Mouse (Mus musculus): ENCODE data around the gene Mgat5. TPM values are rescaled to one million over a fixed set of nuclear protein-coding genes. Genes with fewer than 3 reads are reported as not detected.

Gene Mgat5
- total RNA-seq, 2 experiments from 2014 or later, result 1.3 to 1.8 TPM

DNA sequence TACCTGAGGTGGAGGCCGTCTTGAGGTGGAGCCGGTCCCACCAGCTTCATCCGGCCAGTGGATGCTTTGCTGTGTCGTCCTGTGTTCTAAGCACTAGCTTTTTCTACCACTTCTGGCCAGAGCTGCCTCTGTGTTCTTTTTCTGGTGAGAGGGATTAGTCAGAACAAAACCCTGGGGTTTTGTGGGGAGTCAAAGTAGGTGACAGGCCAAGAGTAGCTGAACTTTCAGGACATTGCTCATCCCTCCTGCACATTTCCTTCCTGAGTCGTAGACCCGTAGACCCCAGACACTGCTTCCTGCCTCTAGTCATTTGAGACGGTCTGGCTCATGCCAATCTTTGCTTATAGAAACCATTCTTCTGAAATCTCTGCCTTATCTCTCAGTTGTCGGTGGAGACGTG is 140.1 kb downstream of the Mgat5 start:
- no peak for DNase-seq

DNA sequence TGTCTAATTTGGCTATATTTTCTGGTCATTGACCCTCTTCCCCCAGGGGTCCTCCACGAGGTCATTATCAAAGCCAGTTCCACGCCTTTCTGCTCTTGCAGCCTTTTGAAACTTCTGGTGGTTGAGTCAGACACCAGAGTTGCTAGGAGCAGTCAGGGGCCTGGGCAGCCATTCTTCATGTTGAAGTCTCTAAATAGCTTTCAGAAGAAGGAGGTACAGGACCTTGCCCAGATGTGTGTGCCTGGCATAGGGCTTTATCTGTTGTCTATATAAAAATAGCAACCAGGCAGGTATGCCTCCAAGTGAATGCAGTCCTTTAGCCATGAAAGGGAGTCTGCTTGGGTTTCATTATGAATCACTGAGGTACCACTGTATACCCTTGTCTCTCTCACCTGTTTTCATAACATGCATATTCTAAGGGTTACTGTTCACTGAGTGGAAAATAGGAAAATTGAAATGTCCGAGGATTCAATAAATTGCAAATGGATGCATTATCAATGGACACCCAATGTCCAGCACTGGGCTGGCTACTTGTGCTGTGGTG is 141.9 kb downstream of the Mgat5 start:
- no peak for DNase-seq

DNA sequence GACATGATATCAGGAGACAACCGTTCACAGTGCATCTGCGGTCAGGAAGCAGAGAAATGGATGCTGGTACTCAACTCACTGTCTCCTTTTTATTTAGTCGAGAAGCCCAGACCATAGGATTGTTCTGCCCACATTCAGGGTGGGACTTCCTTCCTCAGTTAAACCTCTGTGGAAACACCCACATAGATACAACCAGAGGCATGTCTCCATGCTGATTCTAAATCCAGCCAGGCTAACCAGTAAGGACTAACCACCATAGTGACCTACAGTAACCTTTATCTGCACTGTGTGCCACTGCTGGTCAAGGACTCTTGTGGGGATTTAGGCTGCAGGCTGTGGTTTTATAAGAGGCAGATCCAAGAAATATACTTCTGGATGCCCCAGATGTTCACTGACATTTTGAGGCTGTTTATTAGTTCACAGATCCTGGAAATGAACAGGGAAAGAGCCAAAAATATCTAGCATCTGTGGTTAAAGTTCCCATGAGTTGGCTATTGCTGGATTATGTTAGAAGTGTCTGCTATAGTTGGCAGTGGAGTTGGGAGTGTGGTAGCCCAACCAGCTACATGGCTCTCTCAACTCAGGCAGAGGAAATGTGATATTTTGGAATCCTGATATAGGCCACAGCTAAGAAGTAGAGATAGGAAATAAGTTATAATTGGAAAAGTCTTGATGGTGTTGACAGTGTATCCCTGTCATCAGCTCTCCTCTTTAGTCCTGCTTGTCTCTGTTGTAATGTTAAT is 143.2 kb downstream of the Mgat5 start:
- DNase-seq, result no peak

DNA sequence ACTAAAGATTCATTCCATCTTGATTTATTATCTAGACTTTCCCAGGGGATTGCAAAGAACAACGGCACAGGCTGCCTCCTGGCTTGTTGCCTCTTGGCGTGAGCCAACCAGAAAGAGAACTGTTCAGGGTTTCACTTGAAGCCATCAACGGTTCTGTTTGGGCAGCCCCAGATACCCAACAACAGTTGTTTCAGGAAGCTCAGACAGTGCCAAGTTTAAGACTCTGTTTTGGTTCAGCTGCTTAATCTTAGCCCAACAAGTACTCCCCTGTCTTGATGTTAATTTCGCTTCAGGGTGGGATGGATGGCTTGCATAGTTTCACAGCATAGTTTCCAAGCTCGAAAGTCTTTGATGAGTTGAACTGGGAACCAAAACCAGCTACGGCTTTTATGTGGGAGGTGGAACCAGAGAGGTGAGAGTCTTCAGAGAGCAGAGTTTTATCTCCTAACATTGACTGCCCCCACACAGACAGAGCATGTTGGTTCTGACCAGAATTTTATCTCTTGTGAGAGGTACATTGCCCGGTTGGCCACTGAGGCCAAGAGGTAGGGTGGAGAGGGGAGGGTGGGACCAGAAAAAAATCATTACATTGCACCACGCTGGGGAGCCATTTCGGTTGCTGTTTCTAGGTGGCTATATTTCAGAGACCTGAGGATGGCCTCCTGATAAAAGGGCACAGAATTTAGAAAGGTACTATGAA is 144.0 kb downstream of the Mgat5 start:
- DNase-seq, result peak; percentile 32

DNA sequence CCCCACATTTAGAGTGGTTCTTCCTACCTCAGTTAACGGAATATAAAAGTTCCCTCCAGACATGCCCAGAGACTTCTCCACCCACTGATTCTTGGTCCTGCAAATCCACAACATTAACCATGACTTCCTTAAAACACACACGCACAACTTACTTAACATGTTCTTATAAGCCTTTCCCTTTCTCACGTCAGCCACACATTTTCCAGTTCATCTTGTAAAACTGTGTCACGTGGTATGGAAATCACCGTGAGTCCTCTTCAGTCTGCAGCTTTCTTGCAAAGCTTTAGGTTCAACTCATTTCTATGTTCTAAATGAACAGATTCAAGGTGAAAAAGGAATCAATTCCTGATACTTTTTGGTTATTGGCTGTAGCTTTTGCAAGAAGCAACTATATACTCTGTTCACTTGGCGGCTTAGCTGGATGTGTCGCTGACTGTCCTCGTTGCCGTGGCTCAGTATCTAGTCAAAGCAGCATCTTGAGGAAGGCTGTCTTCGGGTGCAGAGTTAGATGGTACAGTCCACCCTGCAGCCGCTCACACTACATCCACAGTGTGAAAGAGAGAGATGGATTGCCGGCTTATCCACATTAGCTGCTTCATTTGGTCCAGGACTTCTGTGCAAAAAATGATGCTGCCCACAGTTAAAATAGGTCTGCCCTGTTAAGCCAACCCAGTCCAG is 146.7 kb downstream of the Mgat5 start:
- DNase-seq, result no peak

DNA sequence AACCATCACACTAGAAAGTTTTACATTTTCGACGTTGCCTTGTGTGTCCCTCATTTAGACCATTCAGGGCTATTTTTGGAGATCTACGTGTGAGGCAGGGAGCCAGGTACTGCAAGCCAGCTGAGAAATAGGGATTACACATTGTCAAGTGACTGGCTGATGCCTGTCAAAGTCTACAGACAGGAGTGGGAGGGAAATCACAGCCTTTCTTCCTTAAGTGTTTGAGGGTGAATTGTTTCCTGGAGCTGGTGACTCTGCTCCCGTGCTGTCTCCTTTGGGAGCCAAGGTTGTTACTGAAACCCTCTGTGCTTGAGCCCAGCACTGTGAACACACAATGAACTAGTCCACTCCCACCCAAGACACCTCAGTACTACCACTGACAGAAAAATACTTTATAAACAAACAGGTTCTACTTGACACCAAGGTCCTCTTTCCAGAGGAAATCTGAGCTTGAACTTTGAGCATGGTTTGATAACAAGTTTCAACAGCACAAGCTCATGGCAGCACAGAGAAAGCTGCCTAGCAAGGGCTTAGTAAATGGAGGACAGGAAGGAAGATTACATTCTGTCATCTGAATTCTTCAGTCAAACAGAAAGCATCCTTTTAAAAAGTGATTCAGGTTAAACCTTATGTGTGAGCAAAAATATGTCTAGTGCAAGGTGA is 147.4 kb downstream of the Mgat5 start:
- DNase-seq, result no peak

DNA sequence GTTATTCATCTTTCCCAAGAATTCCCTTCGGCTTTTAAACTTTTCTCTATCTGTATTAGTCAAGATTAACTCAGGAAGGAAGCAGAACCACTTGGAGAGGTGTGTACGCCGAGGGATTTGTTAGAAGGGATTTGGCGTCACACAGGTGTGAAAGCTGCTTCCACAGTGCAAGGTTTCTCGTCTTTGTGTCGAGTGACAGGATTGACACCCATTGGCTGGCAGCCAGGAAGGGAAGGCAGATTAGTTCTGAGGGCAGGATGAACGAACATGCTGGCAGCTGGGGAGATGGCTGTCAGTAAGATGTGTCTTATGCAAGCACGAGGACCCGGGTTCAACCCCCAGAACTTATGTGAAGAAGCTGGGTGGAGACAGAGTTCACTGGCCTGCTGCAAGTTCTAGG is 148.6 kb downstream of the Mgat5 start:
- no peak for DNase-seq

DNA sequence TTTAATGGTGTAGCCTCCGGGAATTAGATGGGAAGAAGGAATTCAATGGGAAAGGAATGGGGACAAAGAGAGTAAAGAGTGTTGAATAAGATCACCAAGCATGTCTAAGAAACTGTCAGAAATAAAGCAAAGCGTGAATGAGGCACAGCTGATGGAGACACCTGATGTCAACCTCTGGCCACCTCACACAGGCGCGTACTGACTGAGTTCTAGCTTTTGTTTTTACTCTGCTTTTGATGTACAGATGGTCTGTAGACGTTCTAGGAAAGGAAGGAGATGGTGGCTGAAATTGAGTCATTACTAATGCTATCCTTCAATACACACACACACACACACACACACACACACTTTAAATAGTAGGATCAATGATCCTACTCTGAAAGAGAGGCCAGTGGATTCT is 149.3 kb downstream of the Mgat5 start:
- DNase-seq, result no peak

DNA sequence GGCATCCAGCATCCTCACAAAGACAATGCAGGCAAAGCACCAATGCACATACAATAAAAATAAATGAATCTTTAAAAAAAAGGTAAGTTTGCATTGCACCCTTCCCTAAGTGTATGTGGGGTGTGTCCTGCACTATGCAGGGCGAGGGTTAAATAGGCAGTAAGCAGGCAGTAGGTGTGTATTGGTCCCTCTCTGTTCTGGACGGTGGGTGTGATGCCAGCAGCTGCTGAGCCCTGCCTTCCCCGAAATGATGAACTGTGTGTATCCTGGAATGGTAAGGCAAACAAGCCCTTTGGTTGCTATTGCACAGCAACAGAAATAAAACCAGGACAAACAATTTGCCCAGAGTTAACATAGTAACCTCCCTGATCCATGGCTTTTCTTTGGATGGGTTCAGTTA is 150.2 kb downstream of the Mgat5 start:
- no peak for DNase-seq

DNA sequence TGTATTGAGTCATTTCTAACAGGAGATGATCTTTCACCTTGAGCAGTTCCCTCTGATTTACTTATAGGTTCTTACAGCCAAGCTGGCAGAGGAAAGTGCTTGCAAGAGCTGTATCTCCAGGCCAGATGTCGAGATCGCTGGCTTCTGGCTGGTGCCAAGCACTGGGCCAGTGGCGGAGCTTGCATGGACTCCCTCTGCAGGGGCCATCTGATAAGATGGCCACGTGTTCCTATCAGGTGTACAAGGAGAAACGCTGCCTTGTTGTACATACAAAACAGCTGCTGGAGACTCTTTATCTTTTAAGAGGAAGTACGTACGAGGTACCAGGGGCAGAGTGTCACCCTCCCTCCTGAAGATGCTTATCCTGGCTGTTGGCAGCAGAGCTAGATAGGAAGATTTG is 158.8 kb downstream of the Mgat5 start:
- DNase-seq, result no peak

DNA sequence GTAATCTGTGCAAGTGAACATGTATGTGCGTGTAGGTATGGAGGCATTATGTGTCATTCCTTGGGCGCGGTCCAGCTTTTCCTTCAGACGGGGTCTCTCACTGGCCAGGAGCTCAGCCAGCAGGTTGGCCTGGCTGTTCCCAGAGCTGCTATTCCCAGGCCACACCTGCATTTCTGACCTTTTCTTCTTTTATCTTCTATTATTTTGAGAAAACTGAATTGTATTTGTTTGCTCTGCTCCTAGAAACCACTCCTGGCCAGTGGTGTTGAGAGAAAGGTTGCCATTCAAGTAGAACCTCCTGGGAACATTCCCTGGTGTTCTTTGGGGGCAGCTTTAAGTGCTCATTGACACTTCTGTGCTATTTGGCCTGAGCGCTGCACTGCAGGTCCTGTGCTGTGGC is 160.9 kb downstream of the Mgat5 start:
- no peak for DNase-seq

DNA sequence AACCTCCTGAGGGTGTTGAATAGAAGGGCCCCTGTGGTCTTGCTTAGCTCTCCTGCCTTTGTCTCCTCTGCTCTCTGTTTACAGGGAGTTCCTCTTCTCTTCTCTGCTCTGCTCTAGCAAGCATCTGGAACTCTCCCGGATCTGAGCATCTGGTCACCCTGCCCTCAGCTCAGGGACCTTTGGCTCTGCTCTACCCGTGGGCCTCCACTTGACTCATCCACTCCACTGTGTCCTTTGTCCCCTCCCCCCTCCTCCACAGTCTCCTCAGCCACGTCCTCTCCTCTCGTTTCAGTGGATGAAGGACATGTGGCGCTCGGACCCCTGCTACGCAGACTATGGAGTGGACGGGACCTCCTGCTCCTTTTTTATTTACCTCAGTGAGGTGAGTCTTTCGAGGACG is 161.3 kb downstream of the Mgat5 start:
- DNase-seq, result no peak

DNA sequence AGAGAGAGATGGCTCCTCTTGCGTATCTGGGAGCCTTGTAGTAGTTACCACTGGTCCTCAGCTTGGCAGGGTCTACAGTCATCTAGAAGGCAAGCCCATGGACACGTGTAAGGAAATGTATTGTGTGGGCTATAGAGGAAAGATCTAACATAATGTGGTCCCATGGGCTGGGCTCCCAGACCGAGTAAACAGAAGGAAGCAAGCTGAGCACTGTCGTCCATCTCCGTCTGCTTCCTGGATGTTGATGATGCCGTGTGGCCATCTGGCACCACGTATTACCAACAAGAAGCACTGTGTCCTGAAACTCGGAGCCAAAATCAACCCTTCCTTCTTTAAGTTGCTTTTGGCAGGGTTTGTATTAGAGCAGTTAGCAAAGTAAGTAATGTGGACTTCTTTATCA is 163.7 kb downstream of the Mgat5 start:
- DNase-seq, result no peak

DNA sequence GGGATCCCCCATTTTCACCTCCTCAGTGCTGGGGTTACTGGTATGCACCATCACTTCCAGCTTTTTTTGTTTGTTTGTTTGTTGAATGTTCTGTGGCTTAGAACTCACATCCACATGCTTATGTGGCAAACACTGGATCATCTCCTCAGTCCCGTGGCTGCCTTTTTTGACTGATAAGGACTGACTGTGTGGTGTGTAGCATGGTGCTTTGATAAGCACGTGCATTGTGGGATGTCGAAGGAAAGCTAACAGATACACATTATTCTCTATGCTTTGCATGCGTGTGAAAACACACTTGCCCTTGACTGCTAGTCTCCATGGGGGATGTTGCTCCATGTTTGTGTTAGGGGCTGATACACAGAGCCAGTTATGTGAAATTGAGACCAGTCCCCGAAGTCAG is 164.7 kb downstream of the Mgat5 start:
- DNase-seq, result no peak

DNA sequence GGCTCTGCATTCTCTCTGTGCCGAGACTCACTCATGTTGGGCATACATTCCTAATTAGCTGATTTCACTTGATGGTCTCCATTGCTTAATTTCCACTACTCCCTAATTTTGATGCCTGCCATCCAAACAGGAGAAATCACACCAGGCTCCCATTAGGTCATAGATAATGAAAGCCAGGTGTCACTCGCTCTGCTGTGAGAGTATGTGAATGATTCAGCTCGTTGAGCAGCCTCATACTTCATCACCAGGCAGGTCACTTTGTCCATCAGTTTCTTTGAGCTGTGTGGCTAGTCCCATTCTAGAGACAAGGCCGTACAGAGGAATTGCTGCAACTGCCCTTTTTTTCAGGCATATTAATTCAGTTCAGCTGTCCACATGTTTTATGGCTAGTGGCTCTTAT is 167.3 kb downstream of the Mgat5 start:
- no peak for DNase-seq

DNA sequence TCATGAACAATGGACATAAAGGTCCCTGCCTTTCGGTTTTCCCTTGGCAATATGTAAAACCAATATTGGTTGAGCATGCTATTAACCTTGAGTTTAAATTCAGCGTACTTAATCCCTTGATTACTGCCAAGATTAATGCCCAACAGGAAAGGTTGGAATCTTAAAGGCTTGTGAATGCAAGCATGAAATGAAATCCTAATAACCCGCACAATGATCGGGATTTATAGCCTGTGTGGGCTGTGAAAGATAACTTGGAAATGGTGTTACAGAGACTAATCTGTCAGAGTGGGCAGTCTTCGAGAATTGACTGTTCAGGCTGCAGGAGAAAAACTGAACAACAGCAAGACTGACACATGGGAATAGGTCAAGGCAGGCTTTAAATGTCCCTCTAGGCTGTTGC is 168.7 kb downstream of the Mgat5 start:
- no peak for DNase-seq

DNA sequence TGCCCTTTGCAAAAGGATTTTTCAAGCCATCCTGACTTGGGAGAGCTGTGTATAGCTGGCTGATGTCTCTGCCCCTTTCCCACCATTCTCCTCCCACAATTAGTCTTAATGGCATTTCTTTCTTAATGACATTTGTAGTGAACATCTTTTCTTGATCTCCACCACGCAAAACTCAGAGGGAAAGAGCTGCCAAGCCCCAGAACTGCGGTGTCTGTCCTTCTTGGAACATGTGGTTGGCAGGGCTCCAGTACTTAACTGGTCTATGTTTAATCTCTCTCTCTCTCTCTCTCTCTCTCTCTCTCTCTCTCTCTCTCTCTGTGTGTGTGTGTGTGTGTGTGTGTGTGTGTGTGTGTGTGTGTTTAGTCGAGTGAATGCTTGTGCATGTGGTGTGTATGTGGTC is 169.3 kb downstream of the Mgat5 start:
- DNase-seq, result no peak

DNA sequence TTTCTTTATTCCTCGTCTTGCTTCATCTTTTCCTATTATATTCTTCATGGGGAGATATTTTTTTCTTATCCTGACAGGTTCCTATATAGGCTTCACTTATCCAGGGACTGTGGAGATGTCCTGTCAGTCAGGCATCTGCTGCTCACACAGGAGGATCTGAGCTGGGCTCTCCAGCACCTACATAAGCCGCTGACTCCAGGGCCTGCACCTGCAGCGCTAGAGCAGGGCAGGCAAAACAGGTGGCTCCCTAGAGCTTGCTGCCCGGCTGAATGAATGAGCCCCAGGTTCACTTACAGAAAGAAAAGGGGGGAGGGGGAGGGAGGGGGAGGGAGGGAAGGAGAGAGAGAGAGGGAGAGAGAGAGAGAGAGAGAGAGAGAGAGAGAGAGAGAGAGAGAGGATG is 175.3 kb downstream of the Mgat5 start:
- DNase-seq, result no peak

DNA sequence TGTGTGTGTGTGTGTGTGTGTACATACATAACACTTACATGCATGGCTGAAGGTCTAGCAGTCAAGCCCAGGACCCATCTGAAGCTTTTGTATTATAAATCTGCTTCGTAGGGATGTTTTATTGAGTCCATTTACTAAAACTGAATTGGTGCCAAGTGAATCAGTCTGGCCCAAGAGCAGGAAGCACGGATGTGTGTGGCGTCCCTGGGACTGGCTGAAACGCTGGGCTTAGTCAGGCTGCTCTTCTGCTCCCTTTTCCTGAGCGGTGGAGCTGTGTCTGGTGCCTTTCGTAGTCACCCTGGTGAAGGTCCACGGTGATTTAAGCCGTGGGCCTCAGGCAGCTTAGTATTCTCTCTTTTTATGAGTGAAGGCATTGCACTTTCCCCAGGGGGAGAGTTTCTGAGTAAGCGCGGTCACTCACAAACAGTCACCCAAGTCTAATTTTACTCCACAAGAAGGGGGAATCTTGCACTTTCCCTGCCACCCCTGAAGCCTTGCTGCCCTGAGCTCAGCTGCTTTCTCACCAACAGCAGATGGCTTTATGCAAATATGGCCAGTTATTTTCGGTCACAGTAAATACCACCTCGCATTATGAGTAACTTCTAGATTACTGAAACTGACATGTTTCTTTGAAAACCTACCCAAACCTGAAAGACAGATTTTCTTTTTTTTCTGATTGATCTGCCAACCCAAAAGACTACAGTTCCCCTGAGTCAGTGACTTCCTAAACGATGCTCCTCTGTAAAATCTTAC is 176.1 kb downstream of the Mgat5 start:
- DNase-seq, result no peak

DNA sequence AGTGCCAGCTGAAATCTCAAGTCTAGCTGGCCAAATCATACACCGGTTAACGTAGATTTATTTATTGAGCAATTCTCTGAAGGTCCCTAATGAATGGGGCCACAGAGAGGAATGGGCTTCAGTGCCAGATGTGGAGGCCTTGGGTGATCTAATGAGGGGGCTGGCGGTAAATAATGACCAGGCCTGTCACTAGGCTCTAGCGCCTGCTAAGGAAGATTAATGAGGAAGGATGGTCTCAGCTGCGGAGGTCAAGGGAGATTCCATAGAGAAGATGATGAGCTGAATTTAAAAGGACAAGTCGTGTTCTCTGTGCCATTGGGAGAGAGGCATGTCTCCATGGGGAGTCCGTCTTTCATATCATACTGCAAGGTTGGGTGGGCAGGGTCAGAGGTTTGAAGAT is 178.3 kb downstream of the Mgat5 start:
- no peak for DNase-seq

DNA sequence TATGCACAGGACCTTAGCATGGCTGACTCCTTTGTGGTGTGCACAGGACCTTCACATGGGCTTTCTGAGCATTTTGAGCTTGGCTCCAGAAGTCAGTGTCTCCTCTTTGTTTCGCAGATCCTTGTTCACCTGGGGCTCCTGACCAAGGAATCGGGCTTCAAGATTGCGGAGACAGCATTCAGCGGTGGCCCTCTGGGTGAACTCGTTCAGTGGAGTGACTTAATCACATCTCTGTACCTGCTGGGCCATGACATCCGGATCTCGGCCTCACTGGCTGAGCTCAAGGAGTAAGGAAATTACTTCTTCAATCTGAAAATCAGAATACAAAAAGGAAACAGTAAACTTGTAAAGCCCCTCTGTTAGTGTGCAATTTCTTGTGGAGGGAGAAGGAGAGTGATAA is 182.4 kb downstream of the Mgat5 start:
- no peak for DNase-seq

DNA sequence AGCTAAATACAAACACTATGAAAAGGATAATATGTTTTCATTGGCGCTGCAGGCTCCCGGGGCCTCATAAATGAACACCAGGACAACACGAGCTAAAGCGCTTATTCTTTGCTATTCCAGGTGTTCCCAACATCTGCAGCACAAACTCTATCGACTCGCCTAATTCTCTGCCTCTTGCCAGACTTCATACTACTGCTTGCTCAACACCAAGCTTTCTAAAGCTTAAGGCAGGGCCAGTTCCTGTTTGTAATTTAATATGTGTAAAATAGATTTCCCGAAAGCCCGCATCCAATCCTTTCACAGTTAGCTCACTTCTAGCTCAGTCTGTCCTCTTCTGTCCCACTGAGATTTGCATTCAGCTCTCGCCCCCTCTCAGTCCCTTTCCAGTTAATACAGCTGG is 182.8 kb downstream of the Mgat5 start:
- DNase-seq, result no peak

All from gastrocnemius, postnatal 25 days (tissue).